Mouse (Mus musculus): Measurements from ENCODE around the gene Ktn1.

Gene Ktn1

DNA sequence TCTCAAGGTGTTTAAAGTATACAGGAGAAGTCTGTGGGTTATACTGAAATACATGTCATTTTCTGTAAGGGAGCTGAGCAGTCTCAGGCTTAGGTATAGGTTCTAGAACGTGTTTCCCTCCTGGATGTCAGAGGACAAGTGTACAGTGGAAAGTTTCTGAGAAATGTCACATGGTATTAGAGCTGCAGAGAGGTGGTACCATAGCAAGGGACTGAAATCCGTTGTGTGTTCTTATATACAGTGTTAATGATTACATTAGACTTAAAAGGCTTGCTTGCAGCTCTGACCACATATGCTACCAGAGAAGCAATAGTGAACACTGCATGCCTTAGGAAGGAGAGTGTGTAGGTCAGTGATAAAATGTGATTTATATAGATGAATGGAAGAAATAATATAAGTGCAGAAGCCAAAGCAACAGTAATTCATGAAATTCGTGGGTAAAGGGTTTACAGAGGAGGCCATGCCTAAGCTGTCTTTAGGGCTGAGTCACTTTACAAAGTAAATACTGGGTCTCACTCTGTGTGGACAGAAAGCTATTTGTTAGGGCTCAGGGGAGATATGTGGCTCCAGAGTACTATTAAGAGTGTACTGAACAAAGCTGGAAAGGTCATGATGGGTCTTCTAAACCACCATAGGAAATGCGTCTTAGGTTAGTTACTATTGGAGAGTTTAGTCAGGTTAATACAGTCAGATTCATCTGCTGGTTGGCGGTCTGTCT, 17.0 kb downstream of the Ktn1 start:
- DNase-seq = no peak

DNA sequence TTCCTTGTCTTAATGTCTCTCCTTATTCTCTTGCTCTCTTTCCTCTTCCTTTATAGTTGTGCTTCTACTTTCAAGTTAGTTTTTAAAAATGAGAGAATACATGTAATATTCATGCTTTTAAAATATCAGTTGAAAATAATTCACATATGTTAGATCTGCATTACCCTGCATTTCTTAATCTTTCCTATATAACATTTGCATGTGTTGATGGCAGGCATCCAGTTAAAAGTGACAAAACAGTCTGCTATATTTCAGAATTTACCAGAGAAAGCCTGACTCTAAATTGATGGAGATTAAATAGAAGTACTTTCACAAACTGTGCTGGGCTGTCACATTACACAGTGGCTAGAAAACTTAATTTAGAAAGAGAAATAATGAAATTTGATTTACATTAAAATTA, 19.8 kb downstream of the Ktn1 start:
- DNase-seq = no peak

DNA sequence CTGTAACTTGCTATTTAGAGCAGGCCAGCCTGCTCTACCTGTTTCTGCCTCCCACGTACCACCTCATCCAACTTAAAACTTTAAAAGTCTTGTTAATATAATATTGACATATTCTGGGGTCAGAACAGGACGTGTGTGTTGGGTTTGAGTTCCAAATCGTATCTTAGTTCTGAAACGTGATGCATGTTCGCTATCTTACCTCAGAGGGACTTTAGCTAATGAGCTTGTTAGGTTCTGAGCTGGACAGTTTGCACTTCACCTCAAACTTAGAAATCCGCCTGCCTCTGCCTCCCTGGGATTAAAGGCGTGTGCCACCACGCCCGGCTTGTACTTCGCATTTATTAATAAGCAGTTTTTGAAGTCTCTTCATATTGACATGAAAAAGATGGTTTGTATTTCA, 34.6 kb downstream of the Ktn1 start:
- DNase-seq = no peak

DNA sequence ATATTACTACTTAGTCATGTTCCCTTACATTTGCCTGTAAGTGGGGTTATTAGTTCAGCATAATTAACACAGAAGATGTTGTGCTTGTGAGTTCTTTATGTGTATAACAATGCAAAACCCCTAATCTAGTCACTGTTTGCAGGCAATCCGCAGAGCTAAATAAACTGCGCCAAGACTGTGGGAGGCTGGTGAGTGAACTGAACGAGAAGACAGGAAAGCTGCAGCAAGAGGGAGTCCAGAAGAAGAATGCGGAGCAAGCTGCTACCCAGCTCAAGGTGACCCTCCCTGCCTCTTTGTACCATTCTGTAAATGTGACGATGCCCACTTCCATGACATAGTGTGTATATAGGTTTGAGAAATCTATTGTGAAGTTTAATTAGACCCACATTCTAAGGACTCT, 36.3 kb downstream of the Ktn1 start:
- no peak for DNase-seq

DNA sequence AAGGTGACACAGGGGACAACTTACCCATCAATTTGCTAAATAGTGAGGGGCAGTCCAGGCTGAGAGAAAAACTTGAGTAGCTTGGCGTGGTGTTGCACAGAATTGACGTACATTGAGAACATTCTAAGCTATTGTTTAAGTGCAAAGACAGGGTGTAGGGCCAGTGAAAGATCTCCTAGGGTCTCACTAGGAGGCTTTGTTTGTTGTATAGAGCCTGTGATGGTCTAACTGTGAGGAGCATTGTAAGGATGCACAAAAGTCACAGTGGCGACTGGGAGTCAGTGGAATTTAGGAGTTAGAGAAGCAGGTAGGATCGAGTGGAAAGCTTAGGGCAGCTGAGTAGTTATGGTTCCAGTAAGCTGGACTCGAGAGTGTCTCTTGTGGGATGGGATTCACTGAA, 50.9 kb downstream of the Ktn1 start:
- DNase-seq = no peak

DNA sequence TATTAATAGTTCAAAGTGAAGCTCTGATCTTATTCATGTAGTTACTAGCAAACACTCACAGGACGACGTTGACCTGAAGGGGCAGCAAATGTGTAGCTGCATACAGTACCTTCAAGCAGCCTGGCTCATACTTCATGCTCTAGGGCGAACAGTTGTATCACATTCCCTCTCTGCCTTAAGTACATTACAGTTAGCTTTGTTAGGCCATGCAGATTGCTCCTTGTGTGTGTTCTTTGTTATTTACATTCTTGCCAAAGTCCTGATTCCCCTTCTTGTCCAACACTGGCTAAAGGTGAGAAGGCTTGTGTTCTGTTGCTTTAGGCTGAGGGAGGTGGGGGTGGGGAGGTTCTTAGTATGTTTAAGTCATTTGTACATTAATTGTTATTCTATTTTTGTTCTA, 61.3 kb downstream of the Ktn1 start:
- DNase-seq = no peak

DNA sequence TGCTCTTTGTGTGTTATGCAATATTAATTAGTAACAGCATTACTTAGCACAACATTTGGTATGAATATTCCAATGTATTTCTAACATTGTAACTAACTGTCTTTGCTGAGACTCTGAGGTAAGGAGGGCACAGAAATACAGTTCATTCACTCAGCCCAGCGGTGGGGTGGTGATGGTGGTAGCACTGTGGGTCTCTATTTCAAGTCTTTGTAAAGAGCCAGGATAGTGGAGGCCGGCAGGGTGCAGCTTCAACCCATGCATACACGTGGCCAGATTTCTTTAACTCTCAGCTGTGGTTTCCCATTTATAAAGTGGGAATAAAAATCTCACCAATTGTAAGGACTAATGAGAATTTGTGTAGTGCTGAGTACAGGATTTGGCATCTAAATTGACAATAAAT, 67.5 kb downstream of the Ktn1 start:
- DNase-seq = no peak

DNA sequence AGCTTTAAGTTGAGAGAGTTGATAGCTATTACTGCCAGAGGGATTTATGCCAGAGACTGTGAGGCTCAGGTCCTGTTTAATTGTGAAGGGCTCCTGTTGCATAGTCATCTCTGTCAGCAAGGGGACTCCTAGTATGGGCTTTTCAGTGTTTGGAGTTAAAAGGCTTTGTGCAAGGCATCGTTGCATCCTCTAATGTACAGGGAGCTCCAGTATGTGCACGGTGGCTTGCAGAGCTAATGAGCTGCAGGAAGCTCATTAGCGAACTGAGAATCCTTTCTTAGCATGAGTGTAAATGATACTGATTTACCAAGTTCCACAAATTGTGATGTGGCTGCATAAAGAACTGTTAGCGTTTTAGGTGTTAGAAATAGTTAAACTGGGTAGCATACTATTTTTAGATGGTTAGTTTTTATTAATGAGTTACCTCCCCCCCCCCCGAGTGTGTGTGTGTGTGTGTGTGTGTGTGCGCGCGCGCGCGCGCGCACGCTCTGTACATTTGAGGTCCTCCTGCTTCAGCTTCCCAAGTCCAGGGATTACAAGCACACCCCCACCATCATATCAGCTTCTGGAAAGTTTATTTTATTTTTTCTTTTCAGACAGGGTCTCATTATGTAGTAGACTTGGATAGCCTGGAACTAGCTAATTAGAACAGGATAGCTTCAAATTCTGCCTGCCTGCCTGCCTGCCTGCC, 69.8 kb downstream of the Ktn1 start:
- no peak for DNase-seq

DNA sequence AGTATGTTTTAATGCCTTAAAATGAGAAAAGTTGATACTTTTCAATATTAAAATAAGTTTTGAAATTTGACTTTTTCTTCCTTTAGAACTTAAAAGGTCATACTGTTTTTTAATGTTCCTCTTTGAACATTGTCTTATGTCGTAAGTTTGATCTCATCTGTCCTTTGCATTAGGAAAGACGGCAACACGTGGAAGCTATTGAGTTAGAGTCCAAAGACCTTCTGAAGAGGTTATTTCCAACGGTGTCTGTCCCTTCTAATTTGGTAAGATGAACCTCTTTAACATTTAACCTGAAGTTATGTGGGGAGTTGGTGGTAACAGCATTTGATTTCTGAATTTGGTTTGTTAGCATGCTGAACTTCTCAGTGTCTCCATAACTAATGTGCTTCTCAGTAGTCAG, 71.8 kb downstream of the Ktn1 start:
- DNase-seq = no peak

DNA sequence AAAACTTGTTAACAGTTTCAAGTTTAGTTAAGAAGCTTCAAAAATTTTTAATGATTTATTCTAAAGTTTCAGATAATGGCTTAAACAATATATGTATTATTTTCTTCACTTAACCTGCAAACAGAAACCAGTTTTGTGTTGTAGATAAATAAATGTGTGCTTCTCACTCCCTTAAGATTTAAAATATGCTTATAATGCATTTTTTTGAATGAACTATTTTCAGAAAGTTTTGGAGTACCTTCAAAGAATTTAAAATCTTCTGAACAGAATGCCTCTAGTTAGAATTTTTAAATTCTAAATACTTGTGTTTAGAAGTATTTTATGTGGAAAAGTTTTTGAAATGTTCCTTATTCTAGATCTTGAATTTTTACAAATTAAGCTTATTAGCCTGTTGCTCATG, 74.8 kb downstream of the Ktn1 start:
- DNase-seq = no peak

DNA sequence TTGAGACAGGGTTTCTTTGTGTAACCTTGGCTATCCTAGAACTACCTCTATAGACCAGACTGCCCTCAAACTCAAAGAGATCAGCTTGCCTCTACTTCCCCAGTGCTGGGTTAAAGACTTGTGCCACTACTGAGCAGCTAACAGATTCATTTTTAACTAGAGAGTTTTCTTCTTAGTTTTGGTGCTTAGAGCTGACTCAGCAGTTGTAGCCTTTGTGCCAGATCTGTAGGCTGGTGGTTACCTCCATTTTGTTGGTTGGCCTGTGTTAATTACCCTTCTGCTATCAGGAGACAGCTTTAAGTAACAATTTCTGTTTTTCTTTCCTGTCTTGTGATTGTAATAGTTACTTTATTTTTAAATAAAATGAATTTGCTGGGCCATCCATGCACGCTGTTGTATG, 80.3 kb downstream of the Ktn1 start:
- DNase-seq = no peak

DNA sequence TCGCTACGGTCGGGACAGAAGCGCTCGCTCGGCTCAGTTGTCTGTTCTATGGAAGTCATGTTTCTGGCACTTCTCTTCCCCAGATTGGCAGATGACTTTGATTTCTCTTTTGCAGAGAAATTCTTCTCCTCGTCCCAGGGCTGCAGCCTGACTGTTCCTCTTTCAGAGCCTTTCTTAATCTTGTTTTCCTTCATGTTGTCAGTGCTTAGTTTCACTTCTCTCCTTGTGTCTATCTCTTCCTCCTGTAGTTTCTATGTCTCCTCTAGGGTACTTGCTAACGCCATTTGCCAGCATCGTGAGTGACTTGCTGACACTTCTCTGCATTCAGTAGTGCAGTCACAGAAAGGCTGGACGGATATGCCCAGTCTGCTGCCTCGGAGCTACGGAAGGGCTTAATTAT, 87.1 kb downstream of the Ktn1 start:
- DNase-seq = no peak

DNA sequence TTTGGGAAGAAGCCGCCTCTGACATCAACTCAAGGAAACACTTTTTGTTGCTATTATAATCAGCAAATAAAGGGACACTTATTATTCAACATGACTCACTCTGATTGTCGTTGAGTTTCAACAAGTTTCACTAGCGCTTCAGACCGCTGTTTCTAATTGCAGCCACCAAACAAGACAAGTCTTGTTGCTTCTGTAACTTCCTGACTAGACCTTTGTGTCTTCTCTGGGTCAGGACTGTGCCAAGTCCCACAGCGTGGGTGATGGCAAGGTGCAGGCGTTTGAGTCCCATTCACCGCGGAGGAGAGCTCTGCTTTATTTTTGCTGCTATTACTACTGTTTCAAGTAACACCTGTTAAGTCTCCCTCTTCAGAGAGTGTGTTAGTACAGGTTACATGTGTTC, 88.2 kb downstream of the Ktn1 start:
- DNase-seq = no peak

DNA sequence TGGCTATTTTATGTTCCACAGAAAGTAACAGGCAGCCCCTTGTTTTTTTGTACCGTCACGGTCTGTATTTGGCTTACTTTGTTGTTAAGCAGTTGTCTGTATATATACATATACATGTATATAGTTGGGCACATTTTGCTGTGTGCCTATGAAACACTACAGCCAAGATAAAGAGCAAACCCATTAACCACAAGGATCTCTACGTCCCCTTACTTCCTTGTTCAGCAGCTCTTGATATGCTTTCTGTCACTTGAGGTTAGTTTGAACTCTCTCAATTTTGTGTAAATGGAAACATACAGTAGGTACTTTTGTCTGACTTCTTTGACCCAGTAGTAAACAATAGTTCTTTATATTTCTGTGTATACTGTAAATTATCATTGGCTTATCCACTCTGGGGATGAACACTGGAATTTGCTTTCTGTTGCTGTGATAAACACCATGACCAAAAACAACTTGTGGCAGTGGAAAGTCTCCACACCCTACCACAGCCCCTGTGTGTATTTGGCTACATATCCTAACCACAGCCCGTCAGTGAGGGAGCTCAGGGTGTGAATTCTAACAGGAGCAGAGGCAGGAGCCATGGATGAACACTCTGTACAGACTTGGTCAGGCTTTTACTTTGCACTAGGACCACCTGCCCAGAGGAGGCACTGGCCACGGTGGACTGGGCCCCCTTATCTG, 92.2 kb downstream of the Ktn1 start:
- DNase-seq = no peak

DNA sequence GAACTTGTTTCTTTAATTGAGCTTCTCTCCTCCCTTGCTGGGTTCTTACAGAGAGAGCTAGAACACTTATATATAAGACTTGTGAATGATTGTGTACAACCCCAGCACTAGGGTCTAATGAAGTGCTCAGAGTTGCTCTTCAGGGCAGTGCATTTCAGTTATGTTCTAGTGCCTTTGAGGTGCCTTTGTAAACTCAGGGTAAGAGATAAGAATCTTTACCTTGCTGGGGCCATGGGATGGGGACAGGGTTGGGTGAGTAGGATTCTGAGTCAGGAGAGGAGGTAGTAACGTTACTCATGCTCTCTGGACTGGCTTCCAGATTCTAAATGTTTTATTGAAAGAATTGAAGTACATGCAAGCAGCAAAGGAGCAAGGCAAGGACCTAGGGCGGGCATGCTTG, 92.8 kb downstream of the Ktn1 start:
- DNase-seq = no peak

DNA sequence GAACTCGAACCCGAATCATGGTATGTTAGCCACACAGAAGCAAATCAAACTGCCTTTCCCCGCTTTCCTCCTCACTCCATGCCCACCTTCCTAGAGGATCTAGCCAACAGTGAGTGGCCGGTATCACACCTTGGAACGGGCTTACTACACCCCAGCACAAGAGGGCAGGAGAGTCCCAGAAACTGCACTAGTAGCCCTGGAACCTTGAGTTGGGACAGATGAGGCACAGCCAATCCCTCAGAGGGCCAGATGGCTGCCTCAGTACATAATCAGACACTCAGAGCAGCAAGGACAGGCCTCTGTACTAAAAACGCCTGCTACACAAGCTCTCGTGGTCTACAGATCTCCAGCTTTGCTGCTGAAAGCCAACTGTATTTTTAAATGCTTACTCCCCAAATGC, 94.4 kb downstream of the Ktn1 start:
- no peak for DNase-seq

DNA sequence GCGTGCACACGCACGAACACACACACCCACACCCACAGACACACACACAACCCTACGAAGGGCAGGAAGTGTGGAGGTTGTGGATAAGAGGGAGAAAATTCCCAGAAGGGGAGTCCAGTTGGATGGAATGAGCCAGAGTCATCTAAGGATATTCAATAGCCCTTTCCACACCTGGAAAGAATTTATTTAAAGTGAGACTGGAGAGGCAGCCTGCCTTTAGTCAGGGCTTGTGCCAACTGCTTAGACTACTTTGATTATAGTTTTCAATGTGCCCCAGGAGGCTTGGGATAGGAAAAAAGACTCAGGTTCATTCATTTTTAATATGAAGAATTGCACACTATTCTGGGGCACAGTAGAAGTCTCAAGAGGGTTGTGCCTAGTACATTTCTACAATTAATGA, 96.8 kb downstream of the Ktn1 start:
- DNase-seq = no peak

DNA sequence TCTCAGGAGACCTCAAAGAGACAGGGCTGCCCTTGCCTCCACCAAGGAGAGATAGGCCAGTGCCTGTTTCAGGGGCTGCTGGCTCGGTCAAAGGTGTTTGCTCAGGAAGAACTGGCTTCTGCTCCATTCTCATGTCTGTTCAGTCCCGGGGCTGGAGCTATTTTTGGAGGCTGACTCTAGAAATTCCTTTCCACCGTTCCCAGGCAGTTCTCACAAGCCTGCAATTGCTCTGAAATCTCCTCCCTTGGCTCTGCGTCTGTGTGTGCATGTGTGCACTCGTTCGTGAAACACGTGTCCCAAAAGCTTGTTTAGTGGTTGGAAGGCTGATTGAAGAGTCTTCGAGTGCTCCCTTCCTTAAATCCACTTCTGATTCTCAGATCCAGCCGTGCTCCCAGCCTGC, 99.3 kb downstream of the Ktn1 start:
- no peak for DNase-seq

DNA sequence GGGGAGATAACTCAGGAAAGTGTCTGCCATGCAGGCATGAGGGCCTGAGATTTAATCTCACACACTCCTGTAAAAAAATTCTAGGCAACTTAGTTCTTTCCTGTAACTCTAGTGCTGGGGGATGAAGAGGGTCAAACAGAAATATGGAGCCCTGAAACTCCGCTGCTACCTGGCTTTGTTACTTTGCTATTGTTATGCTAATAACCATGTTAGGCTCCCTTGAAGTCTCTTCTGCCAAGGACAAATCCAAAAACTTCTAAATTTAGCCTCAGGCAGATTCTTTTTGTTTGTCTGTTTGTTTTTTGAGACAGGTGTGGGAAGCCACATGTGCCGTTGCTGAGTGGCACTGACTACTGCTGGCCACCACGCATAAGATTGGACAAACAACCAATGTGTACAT, 100.5 kb downstream of the Ktn1 start:
- DNase-seq = no peak

DNA sequence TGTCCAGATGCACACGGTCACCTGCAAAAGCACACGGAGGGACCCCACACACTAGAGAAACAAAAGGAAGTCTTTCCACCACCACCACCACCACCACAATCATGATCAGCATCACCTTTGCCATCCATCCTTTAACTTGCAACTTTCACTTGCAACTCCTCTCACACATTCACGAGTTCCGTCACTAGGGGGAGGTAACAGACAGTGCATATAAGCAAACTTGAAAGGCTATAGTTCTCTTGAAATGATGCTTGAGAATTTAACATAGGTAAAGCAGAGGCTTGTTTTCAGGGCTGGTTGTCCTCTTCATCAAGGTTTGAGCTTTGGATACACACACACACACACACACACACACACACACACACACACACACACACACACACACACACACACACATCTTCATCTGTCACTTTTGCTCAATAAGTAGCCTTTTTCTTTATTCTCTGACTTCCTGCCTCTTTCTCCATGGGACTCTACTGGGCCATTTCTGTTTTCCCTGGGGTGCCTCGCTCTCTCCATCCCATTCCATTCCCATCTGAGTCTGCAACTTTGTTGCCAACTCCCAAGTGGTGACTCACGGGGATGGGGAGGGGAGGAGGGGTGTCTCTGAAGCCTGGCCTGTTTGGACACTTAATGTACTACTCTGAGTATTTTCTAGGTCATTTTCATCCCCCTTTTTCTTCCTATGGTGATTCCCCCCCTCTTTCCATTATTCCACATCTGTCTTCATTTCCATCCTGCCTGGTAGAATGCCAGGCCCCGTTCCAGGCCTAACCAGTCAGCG, 103.4 kb downstream of the Ktn1 start:
- peak; percentile 21 for DNase-seq

DNA sequence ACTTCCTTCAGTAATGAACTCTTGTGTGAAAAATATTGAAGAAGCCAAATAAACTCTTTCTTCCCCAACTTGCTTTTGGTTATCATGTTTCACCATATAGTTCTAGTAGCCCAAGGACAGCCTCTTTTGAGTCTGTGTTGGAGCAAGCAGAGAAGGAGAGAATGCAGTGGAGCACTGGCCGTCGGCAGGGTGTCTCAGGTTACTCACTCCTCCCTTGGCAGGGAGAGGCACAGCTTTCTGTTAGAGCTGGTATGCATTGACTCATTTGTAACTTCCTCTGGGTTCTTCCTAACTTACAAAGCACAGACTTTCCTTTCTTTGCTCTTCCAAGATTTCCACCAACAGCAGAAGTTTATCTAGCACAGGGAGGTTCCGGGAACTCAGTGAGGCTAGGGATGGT, 105.3 kb downstream of the Ktn1 start:
- no peak for DNase-seq

DNA sequence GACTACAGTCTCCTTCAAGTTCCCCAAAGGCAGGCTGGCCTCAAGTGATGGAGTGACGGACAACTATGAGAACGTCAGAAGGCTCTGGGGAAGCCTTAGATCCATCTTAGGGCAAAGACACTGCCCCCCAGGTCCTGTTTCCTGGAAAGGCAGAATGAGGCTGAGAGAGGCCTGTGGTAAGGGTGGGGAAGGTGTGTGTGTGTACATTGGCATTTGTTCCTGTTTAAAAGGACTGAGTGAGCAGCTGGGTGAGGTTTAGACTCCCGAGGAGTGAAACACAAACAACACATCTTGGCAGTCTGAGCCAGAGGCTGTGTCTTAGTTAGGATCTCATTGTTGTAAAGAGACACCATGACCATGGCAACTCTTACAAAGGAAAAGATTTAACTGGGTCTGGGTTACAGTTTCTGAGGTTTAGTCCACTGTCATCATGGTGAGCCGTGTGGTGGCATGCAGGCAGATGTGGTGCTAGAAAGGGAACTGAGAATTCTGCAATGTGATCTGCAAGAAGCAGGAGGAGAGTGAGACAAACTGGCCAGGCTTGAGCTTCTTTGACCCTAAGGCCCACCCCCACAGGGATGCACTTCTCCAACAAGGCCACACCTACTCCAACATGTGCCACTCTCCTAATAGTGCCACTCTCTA, 106.1 kb downstream of the Ktn1 start:
- DNase-seq = no peak

DNA sequence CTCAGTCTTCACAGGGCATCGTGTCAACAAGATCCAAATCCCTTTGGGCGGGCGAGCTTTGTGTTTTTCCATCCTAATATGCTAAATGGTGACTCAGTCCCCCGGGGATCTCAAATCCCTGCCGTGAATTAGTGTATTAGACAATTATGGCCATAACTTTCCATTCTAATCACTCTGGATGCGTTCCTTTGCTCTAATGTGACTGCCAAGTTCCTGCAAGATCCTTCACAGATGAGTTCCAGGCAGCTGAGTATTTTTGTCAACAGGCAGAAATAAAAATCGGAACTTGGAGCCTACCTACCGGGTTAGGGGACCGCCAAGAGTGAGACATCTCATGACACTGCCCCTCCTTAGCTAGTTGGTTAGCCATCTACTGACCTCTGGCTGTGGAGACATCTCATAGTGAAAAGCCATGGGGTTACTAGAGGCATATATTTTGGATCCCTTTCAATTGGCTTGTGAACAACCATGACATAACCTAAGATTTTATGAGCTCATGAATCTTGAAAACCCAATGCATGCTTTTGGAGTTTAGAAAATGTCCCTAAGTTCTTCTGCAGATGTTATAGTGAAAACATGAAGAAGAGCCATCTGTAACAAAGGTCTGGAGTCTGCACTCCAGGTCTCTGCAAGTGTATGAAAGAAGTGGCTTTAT, 108.3 kb downstream of the Ktn1 start:
- DNase-seq = no peak

All from cerebellum, adult 11 months (tissue).